Mouse (Mus musculus): ENCODE results near the gene Lrrc2. TPM values are rescaled to one million over a fixed set of nuclear protein-coding genes. Genes with fewer than 3 reads are reported as not detected.
A peak's percentile ranks its signal among the peaks of the same experiment; 100 is the strongest.

Lrrc2 gene
- polyA plus RNA-seq, 1 experiment from 2014 or later, result 1.2 TPM

DNA sequence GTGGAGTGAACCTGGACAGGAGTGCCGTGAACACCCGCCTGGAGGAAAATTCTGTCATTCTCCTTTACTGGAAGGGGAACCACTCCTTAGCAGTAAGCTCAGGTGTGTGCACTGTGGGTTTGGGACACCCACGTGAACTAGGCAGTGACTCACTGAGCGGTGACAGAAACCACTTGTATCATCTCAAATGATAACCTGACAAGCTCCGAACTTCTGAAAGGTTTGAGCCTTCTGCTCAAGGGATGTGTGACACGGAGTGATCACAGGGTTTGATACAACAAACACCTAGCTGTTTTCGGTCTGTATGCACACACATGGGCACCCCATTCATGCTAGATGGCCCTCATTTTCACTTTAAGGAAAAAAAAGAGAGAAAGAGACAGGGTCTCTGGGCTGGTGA, 34.6 kb upstream of the Lrrc2 start, which contains the start of gene Fam240a:
Gene Fam240a, minus strand, starts transcription at position 76 of the 400 bp plus-strand sequence.
- no peak within 1 kb of the TSS for H3K9ac ChIP-seq (ENCODE audit: low read depth, low read length)
- WGBS, result 93% methylated on average over 7 of the region's 7 CpGs
- no peak within 1 kb of the TSS for H3K4me3 ChIP-seq (ENCODE audit: low read depth, low read length)
- no peak within 1 kb of the TSS for H3K4me2 ChIP-seq (ENCODE audit: low read length)
- ATAC-seq, result no peak
- H3K9me3 ChIP-seq (replicated peaks; ENCODE audit: control insufficient read depth, low read length, poor library complexity, severe bottlenecking), result no peaks in the 10 kb centered on the region
- no peak within 1 kb of the TSS for H3K27ac ChIP-seq (ENCODE audit: low read length)
- no peaks in the 10 kb centered on the region for H3K4me1 ChIP-seq (ENCODE audit: control insufficient read depth, insufficient read depth, low read length)
- no peaks in the 10 kb centered on the region for H3K36me3 ChIP-seq (ENCODE audit: control insufficient read depth, insufficient read depth, low read length)
- H3K27me3 ChIP-seq (ENCODE audit: control insufficient read depth, insufficient read depth, low read depth, low read length), result no peaks in the 10 kb centered on the region

DNA sequence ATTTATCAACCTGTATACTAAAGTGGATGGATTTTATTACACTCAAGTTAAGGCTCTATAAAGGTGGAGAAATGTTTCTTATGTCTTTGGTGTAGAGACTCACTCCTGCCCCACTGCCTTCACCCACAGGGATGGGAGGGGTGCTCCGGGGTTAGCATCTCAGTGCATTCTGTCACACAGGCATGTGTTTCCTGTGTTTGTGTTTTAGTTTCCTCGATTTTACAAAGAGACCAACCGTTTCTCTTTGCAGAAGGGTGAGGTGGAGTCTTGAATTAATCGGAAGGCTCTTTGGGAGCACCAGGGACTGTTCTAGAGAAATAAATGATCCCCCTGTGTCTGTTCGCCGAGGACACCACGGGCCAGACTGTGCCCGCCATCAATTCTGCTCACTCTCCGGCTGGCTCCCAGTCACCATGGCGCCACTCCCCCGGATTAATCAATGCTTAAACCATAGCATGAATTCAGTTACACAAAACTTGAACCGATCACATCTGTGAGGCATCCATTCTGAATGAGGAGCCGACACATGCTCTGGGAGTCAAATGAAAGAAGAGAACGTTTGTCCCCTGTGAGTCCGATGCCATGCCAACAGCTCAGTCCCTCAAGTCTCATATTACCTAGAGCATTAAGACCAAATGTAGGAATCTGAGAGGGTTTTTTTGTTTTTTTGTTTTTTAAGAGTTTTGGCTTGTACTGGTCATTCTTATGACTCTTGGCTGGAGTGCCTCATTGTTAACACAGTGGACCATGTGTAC, 30.5 kb upstream of the Lrrc2 start:
- ATAC-seq, result no peak
- Histone ChIP-seq H3K9ac (ENCODE audit: low read depth, low read length) (no peak overlapping the region), H3K4me3 (ENCODE audit: low read depth, low read length) (no peak overlapping the region), H3K9me3 (replicated peaks; ENCODE audit: control insufficient read depth, low read length, poor library complexity, severe bottlenecking) (no peaks in the 10 kb centered on the region), H3K4me2 (ENCODE audit: low read length) (no peak overlapping the region), H3K27ac (ENCODE audit: low read length) (no peak overlapping the region), H3K36me3 (ENCODE audit: control insufficient read depth, insufficient read depth, low read length) (no peaks in the 10 kb centered on the region), H3K27me3 (ENCODE audit: control insufficient read depth, insufficient read depth, low read depth, low read length) (no peaks in the 10 kb centered on the region), H3K4me1 (ENCODE audit: control insufficient read depth, insufficient read depth, low read length) (no peaks in the 10 kb centered on the region)
- WGBS, result 51% methylated on average over 15 of the region's 15 CpGs

DNA sequence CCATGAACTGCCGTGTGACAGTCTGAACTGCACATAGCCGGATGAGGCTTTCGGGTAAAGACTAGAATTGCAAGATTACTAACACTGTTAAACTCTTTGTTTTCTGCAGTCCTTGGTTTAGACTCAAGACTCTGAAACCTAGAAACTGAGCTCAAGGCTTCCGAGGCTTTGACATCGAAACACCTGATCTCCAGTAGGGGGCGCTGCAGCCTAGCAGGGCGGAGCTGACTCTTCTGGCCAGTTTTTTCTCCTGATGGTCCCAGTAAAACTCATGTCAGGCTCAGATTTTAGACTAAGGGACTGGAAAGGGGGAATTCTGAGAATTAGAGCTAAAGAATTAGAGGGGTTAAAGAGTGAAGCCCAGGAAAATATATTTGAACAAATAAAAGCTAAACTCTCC, 28.6 kb upstream of the Lrrc2 start:
- no peaks in the 10 kb centered on the region for H3K27me3 ChIP-seq (ENCODE audit: control insufficient read depth, insufficient read depth, low read depth, low read length)
- no peaks in the 10 kb centered on the region for H3K9me3 ChIP-seq (replicated peaks; ENCODE audit: control insufficient read depth, low read length, poor library complexity, severe bottlenecking)
- H3K4me2 ChIP-seq (ENCODE audit: low read length), result no peak overlapping the region
- H3K9ac ChIP-seq (ENCODE audit: low read depth, low read length), result no peak overlapping the region
- H3K27ac ChIP-seq (ENCODE audit: low read length), result no peak overlapping the region
- no peak overlapping the region for H3K4me3 ChIP-seq (ENCODE audit: low read depth, low read length)
- WGBS, result 20% methylated on average over 7 of the region's 7 CpGs
- H3K4me1 ChIP-seq (ENCODE audit: control insufficient read depth, insufficient read depth, low read length), result no peaks in the 10 kb centered on the region
- no peaks in the 10 kb centered on the region for H3K36me3 ChIP-seq (ENCODE audit: control insufficient read depth, insufficient read depth, low read length)
- ATAC-seq, result no peak

DNA sequence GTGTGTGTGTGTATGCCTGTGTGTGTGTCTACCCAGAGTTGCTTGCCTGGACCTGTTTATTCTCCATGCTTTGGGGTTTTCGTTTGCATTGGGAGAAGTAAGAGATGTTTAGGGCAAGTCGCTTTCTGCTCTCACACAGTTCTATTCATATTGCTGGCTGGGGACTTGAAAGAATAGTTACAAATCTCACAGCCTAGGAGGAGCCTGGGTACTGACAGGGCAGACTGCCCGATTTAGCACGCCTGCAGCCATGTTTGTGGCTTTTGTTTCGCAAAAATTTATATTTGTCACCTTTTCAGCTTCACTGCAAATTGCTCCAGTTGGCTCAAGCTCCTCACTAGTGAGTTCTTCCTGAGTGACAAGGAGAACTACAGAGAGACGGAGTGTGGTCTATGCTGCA, 19.8 kb upstream of the Lrrc2 start:
- 74% methylated on average over 6 of the region's 6 CpGs for WGBS
- H3K27me3 ChIP-seq (ENCODE audit: control insufficient read depth, insufficient read depth, low read depth, low read length), result no peaks in the 10 kb centered on the region
- H3K27ac ChIP-seq (ENCODE audit: low read length), result no peak overlapping the region
- H3K4me3 ChIP-seq (ENCODE audit: low read depth, low read length), result no peak overlapping the region
- H3K4me2 ChIP-seq (ENCODE audit: low read length), result no peak overlapping the region
- no peak for ATAC-seq
- H3K36me3 ChIP-seq (ENCODE audit: control insufficient read depth, insufficient read depth, low read length), result no peaks in the 10 kb centered on the region
- no peak overlapping the region for H3K9ac ChIP-seq (ENCODE audit: low read depth, low read length)
- no peaks in the 10 kb centered on the region for H3K9me3 ChIP-seq (replicated peaks; ENCODE audit: control insufficient read depth, low read length, poor library complexity, severe bottlenecking)
- H3K4me1 ChIP-seq (ENCODE audit: control insufficient read depth, insufficient read depth, low read length), result no peaks in the 10 kb centered on the region; the same call in 1 of the 2 replicates

DNA sequence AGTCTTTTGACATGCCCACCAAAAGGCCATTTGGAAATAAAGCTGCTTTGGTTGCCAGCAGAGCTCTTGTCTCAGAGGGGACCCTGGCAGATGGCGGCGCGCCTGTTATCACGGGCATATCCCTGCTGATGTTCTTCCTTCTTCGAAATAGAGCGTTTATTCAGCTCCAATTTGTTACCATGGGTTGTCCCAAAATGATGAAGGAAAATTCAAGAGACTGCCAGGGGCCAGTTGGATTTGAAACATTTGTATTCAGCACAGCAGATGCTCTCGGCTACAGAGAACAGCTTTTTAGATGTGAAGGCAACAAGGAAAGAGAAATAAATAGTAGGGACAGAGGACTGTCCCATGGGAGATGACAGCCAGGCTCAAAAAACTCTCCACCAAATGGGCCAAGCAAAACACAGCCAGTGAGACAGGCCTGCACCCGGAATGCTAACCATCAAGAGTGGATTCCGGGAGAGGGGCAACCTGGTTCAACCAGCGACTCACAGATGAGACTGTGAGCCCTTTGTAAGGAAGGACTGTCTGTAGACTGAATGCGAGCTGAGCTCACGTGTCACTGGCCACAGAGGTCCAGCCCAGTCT, 17.4 kb upstream of the Lrrc2 start:
- H3K27ac ChIP-seq (ENCODE audit: low read length), result peak overlapping the region; percentile 31
- WGBS, result 61% methylated on average over 12 of the region's 12 CpGs
- no peak overlapping the region for H3K9ac ChIP-seq (ENCODE audit: low read depth, low read length)
- H3K4me2 ChIP-seq (ENCODE audit: low read length), result no peak overlapping the region
- H3K36me3 ChIP-seq (ENCODE audit: control insufficient read depth, insufficient read depth, low read length), result no peaks in the 10 kb centered on the region
- no peak for ATAC-seq
- H3K4me3 ChIP-seq (ENCODE audit: low read depth, low read length), result no peak overlapping the region
- no peaks in the 10 kb centered on the region for H3K9me3 ChIP-seq (replicated peaks; ENCODE audit: control insufficient read depth, low read length, poor library complexity, severe bottlenecking)
- no peaks in the 10 kb centered on the region; the same call in 1 of the 2 replicates for H3K4me1 ChIP-seq (ENCODE audit: control insufficient read depth, insufficient read depth, low read length)
- no peaks in the 10 kb centered on the region for H3K27me3 ChIP-seq (ENCODE audit: control insufficient read depth, insufficient read depth, low read depth, low read length)

DNA sequence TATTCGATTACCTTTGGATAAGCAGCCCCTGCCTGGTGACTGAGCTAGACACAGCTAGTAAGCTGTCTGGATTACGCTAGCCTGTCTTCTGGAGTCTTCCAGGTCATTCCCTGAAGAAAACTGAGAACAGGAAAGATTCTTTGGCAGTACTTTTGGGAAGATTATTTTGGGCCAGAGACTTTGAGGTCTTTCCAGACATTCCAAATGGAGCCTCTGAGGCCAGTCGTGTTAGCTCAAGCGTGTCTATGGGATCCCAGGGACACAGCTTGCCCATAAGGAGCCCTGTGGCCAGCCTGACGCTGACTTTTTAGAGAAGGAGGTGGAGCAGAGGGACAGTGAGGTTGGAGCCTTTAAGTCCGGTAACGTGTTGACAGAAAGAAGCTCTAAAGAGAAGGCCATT, 15.4 kb upstream of the Lrrc2 start:
- no peaks in the 10 kb centered on the region for H3K9me3 ChIP-seq (replicated peaks; ENCODE audit: control insufficient read depth, low read length, poor library complexity, severe bottlenecking)
- no peak overlapping the region for H3K4me3 ChIP-seq (ENCODE audit: low read depth, low read length)
- no peak overlapping the region for H3K4me2 ChIP-seq (ENCODE audit: low read length)
- H3K27ac ChIP-seq (ENCODE audit: low read length), result no peak overlapping the region
- H3K9ac ChIP-seq (ENCODE audit: low read depth, low read length), result no peak overlapping the region
- WGBS, result 84% methylated on average over 7 of the region's 7 CpGs
- H3K27me3 ChIP-seq (ENCODE audit: control insufficient read depth, insufficient read depth, low read depth, low read length), result no peaks in the 10 kb centered on the region
- no peaks in the 10 kb centered on the region; the same call in 1 of the 2 replicates for H3K4me1 ChIP-seq (ENCODE audit: control insufficient read depth, insufficient read depth, low read length)
- H3K36me3 ChIP-seq (ENCODE audit: control insufficient read depth, insufficient read depth, low read length), result no peaks in the 10 kb centered on the region
- no peak for ATAC-seq

DNA sequence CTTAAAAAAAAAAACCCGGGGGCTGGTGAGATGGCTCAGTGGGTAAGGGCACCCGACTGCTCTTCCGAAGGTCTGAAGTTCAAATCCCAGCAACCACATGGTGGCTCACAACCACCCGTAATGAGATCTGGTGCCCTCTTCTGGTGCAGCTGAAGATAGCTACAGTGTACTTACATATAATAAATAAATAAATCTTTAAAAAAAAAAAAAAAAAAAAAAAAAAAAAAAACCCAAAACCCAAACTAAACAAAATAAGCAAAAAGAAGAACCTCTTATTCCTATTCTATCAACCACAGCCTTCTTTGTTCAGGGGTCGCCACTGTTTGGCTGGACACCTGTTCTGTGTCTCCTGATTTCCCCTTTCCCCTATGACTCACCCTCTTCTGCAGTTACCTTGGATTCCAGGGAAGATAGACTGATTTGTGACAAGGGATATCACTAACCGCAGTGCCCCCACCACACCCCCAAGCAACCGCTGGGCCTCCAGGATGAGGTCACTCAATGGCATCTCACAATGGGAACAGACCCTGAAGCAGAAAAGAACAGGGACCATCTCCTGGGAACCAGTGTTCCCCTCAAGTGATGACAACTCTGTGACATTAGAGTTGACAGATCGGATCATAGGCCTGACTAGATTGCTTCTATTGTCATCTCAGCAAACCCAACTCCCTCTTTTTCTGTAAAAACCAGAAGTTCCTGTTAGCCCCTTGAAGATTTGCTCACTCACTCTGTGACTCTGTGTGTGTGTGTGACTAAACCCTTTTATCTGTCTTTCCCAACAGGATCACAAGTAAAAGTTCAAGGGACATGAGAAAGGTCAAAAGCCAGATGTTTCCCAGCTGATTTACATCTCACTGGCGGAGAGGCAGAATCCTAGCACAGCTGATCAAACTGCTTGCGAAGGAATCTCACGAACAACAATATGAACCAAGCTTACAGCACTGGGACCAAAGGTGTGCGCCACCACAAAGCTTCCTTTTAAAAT, 13.5 kb upstream of the Lrrc2 start:
- no peaks in the 10 kb centered on the region for H3K27me3 ChIP-seq (ENCODE audit: control insufficient read depth, insufficient read depth, low read depth, low read length)
- no peaks in the 10 kb centered on the region for H3K4me1 ChIP-seq (ENCODE audit: control insufficient read depth, insufficient read depth, low read length)
- ATAC-seq, result no peak
- H3K4me2 ChIP-seq (ENCODE audit: low read length), result no peak overlapping the region
- H3K27ac ChIP-seq (ENCODE audit: low read length), result no peak overlapping the region
- H3K9me3 ChIP-seq (replicated peaks; ENCODE audit: control insufficient read depth, low read length, poor library complexity, severe bottlenecking), result no peaks in the 10 kb centered on the region
- H3K36me3 ChIP-seq (ENCODE audit: control insufficient read depth, insufficient read depth, low read length), result no peaks in the 10 kb centered on the region
- WGBS, result 69% methylated on average over 12 of the region's 12 CpGs
- H3K4me3 ChIP-seq (ENCODE audit: low read depth, low read length), result no peak overlapping the region
- H3K9ac ChIP-seq (ENCODE audit: low read depth, low read length), result no peak overlapping the region

DNA sequence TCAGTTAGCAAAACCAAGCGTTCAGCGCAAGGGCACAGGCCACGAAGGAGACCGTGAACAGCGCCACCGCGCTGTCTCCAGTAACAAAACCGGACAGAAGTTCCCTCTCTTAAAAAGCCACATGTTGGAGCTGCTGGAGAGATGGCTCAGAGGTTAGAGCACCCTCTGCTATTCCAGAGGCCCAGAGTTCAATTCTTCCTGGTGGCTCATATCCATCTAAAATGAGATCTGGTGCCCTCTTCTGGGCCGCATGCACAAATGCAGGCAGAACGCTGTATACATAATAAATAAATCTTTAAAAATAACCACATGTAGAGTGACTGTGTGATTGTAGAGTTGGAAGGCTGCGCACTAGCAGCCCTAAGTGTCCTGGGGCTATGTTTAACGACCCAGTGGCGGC, 7.1 kb upstream of the Lrrc2 start:
- 33% methylated on average over 13 of the region's 13 CpGs for WGBS
- Histone ChIP-seq H3K9me3 (replicated peaks; ENCODE audit: control insufficient read depth, low read length, poor library complexity, severe bottlenecking) (no peaks in the 10 kb centered on the region), H3K27me3 (ENCODE audit: control insufficient read depth, insufficient read depth, low read depth, low read length) (peaks cover 2% of the 10 kb centered on the region; the same call in 1 of the 2 replicates), H3K4me1 (ENCODE audit: control insufficient read depth, insufficient read depth, low read length) (no peaks in the 10 kb centered on the region), H3K27ac (ENCODE audit: low read length) (no peak overlapping the region), H3K4me3 (ENCODE audit: low read depth, low read length) (no peak overlapping the region), H3K9ac (ENCODE audit: low read depth, low read length) (no peak overlapping the region), H3K36me3 (ENCODE audit: control insufficient read depth, insufficient read depth, low read length) (no peaks in the 10 kb centered on the region), H3K4me2 (ENCODE audit: low read length) (no peak overlapping the region)
- no peak for ATAC-seq

Measured in midbrain, embryonic 16.5 days (tissue).